Mouse (Mus musculus) neural tube, embryonic 15.5 days (tissue): ENCODE measurements around the gene Slc38a9. TPM values are rescaled to one million over a fixed set of nuclear protein-coding genes. Genes with fewer than 3 reads are reported as not detected.

Experiments
- ATAC-seq: fragments of 200-750 bp; cut with Nextera tagmentation; 2 replicates; pipeline ENCODE4 v1.8.0; 2017; ENCODE audit warnings: mild to moderate bottlenecking, moderate TSS enrichment, moderate library complexity; ENCODE audit not compliant: low FRiP score
- H3K27ac ChIP-seq: fragments of 300-500 bp; sonication (generic); replicated peaks from 2 replicates; pipeline ENCODE4 v1.5.1; 2015; ENCODE audit warnings: mild to moderate bottlenecking, inconsistent platforms
- H3K27me3 ChIP-seq: fragments of 300-500 bp; sonication (generic); replicated peaks from 2 replicates; pipeline ENCODE4 v1.6.1; 2015; ENCODE audit warnings: inconsistent platforms
- H3K36me3 ChIP-seq: fragments of 300-500 bp; sonication (generic); 2 replicates; pipeline ENCODE4 v1.6.1; 2015; ENCODE audit warnings: inconsistent platforms
- H3K4me1 ChIP-seq: fragments of 300-500 bp; sonication (generic); 2 replicates; pipeline ENCODE4 v1.6.1; 2015; ENCODE audit warnings: inconsistent platforms
- H3K4me2 ChIP-seq: fragments of 300-500 bp; sonication (generic); 2 replicates; pipeline ENCODE4 v1.6.1; 2015; ENCODE audit warnings: inconsistent platforms, mild to moderate bottlenecking, moderate library complexity
- H3K4me3 ChIP-seq: fragments of 300-500 bp; sonication (generic); replicated peaks from 2 replicates; pipeline ENCODE4 v1.5.1; 2015; ENCODE audit warnings: mild to moderate bottlenecking, inconsistent platforms
- H3K9ac ChIP-seq: fragments of 300-500 bp; sonication (generic); replicated peaks from 2 replicates; pipeline ENCODE4 v1.6.1; 2015; ENCODE audit warnings: mild to moderate bottlenecking, inconsistent platforms
- H3K9me3 ChIP-seq: fragments of 300-500 bp; sonication (generic); replicated peaks from 2 replicates; pipeline ENCODE4 v1.6.1; 2016; ENCODE audit warnings: inconsistent platforms
- WGBS: fragments of 180-500 bp; shearing (Covaris S2); methylation state at CpG from one replicate; pipeline ENCODE4 v1.1.7; 2015; ENCODE audit warnings: mixed read lengths; 5-methylcytosine and 5-hydroxymethylcytosine counted together
- polyA plus RNA-seq: library from polyadenylated mRNA; unstranded; fragments of >200 nt; fragmentation: Nextera tagmentation; extraction: Ambion mirVana; gene quantifications from 2 replicates; pipeline ENCODE4 v1.2.1, GENCODE M21; 2015

The Slc38a9 gene
- polyA plus RNA-seq, 1 experiment from 2014 or later = 25.1 TPM

GRCm38 (mm10) chr13:112652205-112652604, 8.3 kb upstream of the Slc38a9 start, which contains the start of gene Ddx4:
Gene Ddx4, minus strand, starts transcription at chr13:112652475.
- Histone ChIP-seq H3K27ac (no peak within 1 kb of the TSS), H3K4me1 (no peaks in the 10 kb centered on the region), H3K9ac (no peak within 1 kb of the TSS), H3K36me3 (no peaks in the 10 kb centered on the region), H3K9me3 (0 out of 2 replicates have a peak, but pooled peaks cover 9% of the 10 kb centered on the region), H3K27me3 (no peaks in the 10 kb centered on the region), H3K4me2 (no peak within 1 kb of the TSS), H3K4me3 (no peak within 1 kb of the TSS)
- no peak for ATAC-seq
- WGBS = 75% methylated on average over 45 of the region's 45 CpGs

- Histone ChIP-seq H3K27ac (no peak overlapping the region), H3K36me3 (no peaks in the 10 kb centered on the region), H3K27me3 (no peaks in the 10 kb centered on the region), H3K4me1 (peaks cover 7% of the 10 kb centered on the region), H3K4me3 (peak overlapping the region; percentile 72), H3K9me3 (no peaks in the 10 kb centered on the region), H3K9ac (peak overlapping the region; percentile 69), H3K4me2 (peak overlapping the region; percentile 80)
- peak; percentile 46 for ATAC-seq
- WGBS = 3% methylated on average over 10 of the region's 10 CpGs
Measured at GRCm38 (mm10) chr13:112659986-112660573, 471 bp upstream of the Slc38a9 start.

- Histone ChIP-seq H3K27me3 (no peaks in the 10 kb centered on the region), H3K9me3 (no peaks in the 10 kb centered on the region), H3K27ac (no peak overlapping the region), H3K36me3 (no peaks in the 10 kb centered on the region), H3K4me3 (no peak overlapping the region), H3K4me2 (peak overlapping the region; percentile 80), H3K4me1 (peaks cover 7% of the 10 kb centered on the region), H3K9ac (no peak overlapping the region)
- no peak for ATAC-seq
- WGBS = 80% methylated on average over 2 of the region's 2 CpGs
Measured at GRCm38 (mm10) chr13:112661687-112662086, 1.1 kb downstream of the Slc38a9 start.

GRCm38 (mm10) chr13:112666433-112667024, 6.0 kb downstream of the Slc38a9 start:
- peaks cover 2% of the 10 kb centered on the region for H3K4me1 ChIP-seq
- H3K9me3 ChIP-seq = no peaks in the 10 kb centered on the region
- no peak overlapping the region for H3K27ac ChIP-seq
- 86% methylated on average over 10 of the region's 10 CpGs for WGBS
- H3K9ac ChIP-seq = no peak overlapping the region
- no peaks in the 10 kb centered on the region for H3K27me3 ChIP-seq
- no peak overlapping the region for H3K4me3 ChIP-seq
- no peak for ATAC-seq
- no peak overlapping the region for H3K4me2 ChIP-seq
- peaks cover 14% of the 10 kb centered on the region for H3K36me3 ChIP-seq

GRCm38 (mm10) chr13:112667215-112667614, 6.7 kb downstream of the Slc38a9 start:
- Histone ChIP-seq H3K27ac (no peak overlapping the region), H3K9ac (no peak overlapping the region), H3K9me3 (no peaks in the 10 kb centered on the region), H3K4me1 (no peaks in the 10 kb centered on the region), H3K4me3 (no peak overlapping the region), H3K4me2 (no peak overlapping the region), H3K27me3 (no peaks in the 10 kb centered on the region), H3K36me3 (peaks cover 20% of the 10 kb centered on the region)
- ATAC-seq = no peak
- 87% methylated on average over 9 of the region's 9 CpGs for WGBS

- Histone ChIP-seq H3K4me2 (no peak overlapping the region), H3K9me3 (no peaks in the 10 kb centered on the region), H3K27ac (no peak overlapping the region), H3K4me3 (no peak overlapping the region), H3K27me3 (no peaks in the 10 kb centered on the region), H3K9ac (no peak overlapping the region), H3K4me1 (peaks cover 2% of the 10 kb centered on the region; the same call in 1 of the 2 replicates), H3K36me3 (peaks cover 26% of the 10 kb centered on the region)
- WGBS = 74% methylated on average over 13 of the region's 13 CpGs
- ATAC-seq = no peak
Measured at GRCm38 (mm10) chr13:112671708-112672107, 11.2 kb downstream of the Slc38a9 start.

- Histone ChIP-seq H3K4me3 (no peak overlapping the region), H3K27me3 (no peaks in the 10 kb centered on the region), H3K9ac (no peak overlapping the region), H3K27ac (no peak overlapping the region), H3K4me1 (peaks cover 2% of the 10 kb centered on the region; the same call in 1 of the 2 replicates), H3K9me3 (no peaks in the 10 kb centered on the region), H3K4me2 (no peak overlapping the region), H3K36me3 (peaks cover 28% of the 10 kb centered on the region)
- 91% methylated on average over 6 of the region's 6 CpGs for WGBS
- ATAC-seq = no peak
Measured at GRCm38 (mm10) chr13:112672797-112673196, 12.2 kb downstream of the Slc38a9 start.

GRCm38 (mm10) chr13:112673899-112674447, 13.4 kb downstream of the Slc38a9 start:
- WGBS = 12% methylated on average over 9 of the region's 9 CpGs
- Histone ChIP-seq H3K4me1 (peaks cover 2% of the 10 kb centered on the region; the same call in 1 of the 2 replicates), H3K27ac (no peak overlapping the region), H3K4me2 (no peak overlapping the region; the same call in 1 of the 2 replicates), H3K9me3 (no peaks in the 10 kb centered on the region), H3K27me3 (no peaks in the 10 kb centered on the region), H3K4me3 (no peak overlapping the region), H3K9ac (no peak overlapping the region), H3K36me3 (peaks cover 37% of the 10 kb centered on the region)
- peak; percentile 86 for ATAC-seq

- H3K4me1 ChIP-seq = peaks cover 2% of the 10 kb centered on the region; the same call in 1 of the 2 replicates
- H3K4me2 ChIP-seq = no peak overlapping the region
- no peak overlapping the region for H3K4me3 ChIP-seq
- no peak for ATAC-seq
- H3K36me3 ChIP-seq = 0 out of 2 replicates have a peak, but pooled peaks cover 11% of the 10 kb centered on the region
- no peaks in the 10 kb centered on the region for H3K9me3 ChIP-seq
- no peak overlapping the region for H3K9ac ChIP-seq
- H3K27ac ChIP-seq = no peak overlapping the region
- H3K27me3 ChIP-seq = no peaks in the 10 kb centered on the region
- 94% methylated on average over 4 of the region's 4 CpGs for WGBS
Measured at GRCm38 (mm10) chr13:112678154-112678553, 17.6 kb downstream of the Slc38a9 start.

- Histone ChIP-seq H3K36me3 (peaks cover 13% of the 10 kb centered on the region), H3K4me2 (no peak overlapping the region), H3K9me3 (no peaks in the 10 kb centered on the region), H3K4me3 (no peak overlapping the region), H3K27ac (no peak overlapping the region), H3K9ac (no peak overlapping the region), H3K27me3 (no peaks in the 10 kb centered on the region), H3K4me1 (no peaks in the 10 kb centered on the region)
- 78% methylated on average over 2 of the region's 2 CpGs for WGBS
- no peak for ATAC-seq
Measured at GRCm38 (mm10) chr13:112683312-112683711, 22.8 kb downstream of the Slc38a9 start.

GRCm38 (mm10) chr13:112683970-112684369, 23.4 kb downstream of the Slc38a9 start:
- Histone ChIP-seq H3K4me1 (no peaks in the 10 kb centered on the region), H3K9me3 (no peaks in the 10 kb centered on the region), H3K27me3 (no peaks in the 10 kb centered on the region), H3K36me3 (peaks cover 10% of the 10 kb centered on the region), H3K4me3 (no peak overlapping the region), H3K9ac (no peak overlapping the region), H3K4me2 (no peak overlapping the region), H3K27ac (no peak overlapping the region)
- 84% methylated on average over 6 of the region's 6 CpGs for WGBS
- ATAC-seq = no peak

- Histone ChIP-seq H3K4me1 (no peaks in the 10 kb centered on the region), H3K4me2 (no peak overlapping the region), H3K27ac (no peak overlapping the region), H3K9ac (no peak overlapping the region), H3K36me3 (peaks cover 10% of the 10 kb centered on the region), H3K9me3 (no peaks in the 10 kb centered on the region), H3K4me3 (no peak overlapping the region), H3K27me3 (no peaks in the 10 kb centered on the region)
- ATAC-seq = no peak
- 84% methylated on average over 2 of the region's 2 CpGs for WGBS
Measured at GRCm38 (mm10) chr13:112686155-112686554, 25.6 kb downstream of the Slc38a9 start.
